Mouse (Mus musculus) urinary bladder, postnatal 14 days (tissue): ENCODE measurements at regions not wholly inside any gene's neighbourhood (a gene's known extent, or its start where the extent isn't known, plus 50 kb on each side); places are given as distances from the start of the nearest gene placed in this dataset.

Source experiments
- DNase-seq: peaks from one replicate; pipeline ENCODE4 v3.0.0; 2021; ENCODE audit warnings: low spot score

- no peak for DNase-seq
These were observed 227.3 kb upstream of the N4bp1 start for GRCm38 (mm10) chr8:87112355-87112754.

- no peak for DNase-seq
These were observed 220.0 kb upstream of the N4bp1 start for GRCm38 (mm10) chr8:87105106-87105505.

DNA sequence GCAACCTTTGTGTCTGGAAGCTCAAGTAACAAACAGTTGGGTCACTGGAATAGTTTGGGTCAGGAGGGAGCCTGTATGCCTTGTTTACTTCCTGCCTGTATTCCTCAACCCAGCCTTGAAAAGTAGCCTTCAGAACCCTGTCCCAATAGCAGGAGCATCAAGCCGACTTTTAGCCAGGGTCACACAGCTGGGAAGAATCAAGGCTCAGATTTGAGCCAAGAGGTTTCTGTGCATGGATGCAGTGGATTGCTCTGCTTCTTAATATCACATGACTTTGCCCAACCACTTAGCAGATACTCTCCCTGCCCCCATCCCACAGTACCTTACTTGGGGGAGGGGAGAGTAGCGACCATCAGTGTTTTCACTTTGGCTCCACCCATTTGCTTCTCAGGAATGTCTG lies 210.2 kb upstream of the N4bp1 start:
- no peak for DNase-seq

- no peak for DNase-seq
These were observed 209.6 kb upstream of the N4bp1 start for GRCm38 (mm10) chr8:87094685-87095084.

- no peak for DNase-seq
These were observed 208.7 kb upstream of the N4bp1 start for GRCm38 (mm10) chr8:87093716-87094115.

GRCm38 (mm10) chr8:87093081-87093480 lies 208.0 kb upstream of the N4bp1 start:
- DNase-seq: no peak

GRCm38 (mm10) chr8:87087451-87088095 lies 202.5 kb upstream of the N4bp1 start:
- peak; percentile 25 for DNase-seq

GRCm38 (mm10) chr8:87078260-87078659 lies 193.2 kb upstream of the N4bp1 start:
- no peak for DNase-seq

DNA sequence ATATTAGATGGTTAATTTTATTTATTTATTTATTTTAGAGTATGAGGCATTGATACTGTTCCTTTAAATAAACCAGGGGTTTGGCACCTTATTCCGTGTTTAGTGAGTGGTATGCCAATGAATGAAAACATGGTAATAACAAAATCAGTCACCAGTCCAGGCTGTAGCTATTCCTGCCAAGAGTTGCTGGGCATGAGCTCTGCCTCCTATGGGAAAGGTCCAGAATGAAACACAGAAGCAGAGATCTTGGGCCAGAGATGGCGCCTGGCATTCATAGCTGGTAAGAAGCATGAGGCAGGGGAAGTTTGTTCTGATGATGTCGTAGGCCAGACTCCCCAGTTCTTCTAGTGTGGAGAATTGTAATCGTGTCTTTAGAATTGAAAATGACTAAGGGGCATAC lies 190.9 kb upstream of the N4bp1 start:
- no peak for DNase-seq

DNA sequence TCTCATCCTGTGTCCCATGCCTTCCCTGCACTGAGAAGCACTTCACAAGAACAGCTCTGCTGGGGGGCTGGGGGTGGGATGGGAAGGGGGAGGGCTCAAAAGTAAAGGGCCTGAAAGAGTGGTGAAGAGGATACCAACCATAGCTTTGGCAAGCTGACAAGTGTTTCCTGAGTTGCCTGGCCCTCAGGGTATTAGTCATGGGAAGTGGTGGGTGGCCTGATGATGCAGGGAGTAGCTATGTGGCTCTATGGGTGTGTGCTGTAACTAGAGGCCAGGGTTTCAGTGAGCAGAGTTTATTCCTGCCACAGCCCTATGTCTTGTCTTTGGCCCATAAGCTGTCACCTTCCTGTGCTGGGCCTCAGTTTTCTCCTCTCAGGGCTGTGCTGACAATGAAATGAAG lies 186.2 kb upstream of the N4bp1 start:
- no peak for DNase-seq

- DNase-seq: no peak
These were observed 182.0 kb upstream of the N4bp1 start for GRCm38 (mm10) chr8:87067106-87067505.

GRCm38 (mm10) chr8:87064768-87065167 lies 179.7 kb upstream of the N4bp1 start:
- DNase-seq: no peak

- DNase-seq: no peak
These were observed 179.2 kb upstream of the N4bp1 start for GRCm38 (mm10) chr8:87064250-87064747.

GRCm38 (mm10) chr8:87063588-87063987 lies 178.5 kb upstream of the N4bp1 start:
- DNase-seq: no peak

GRCm38 (mm10) chr8:87049746-87050145 lies 164.7 kb upstream of the N4bp1 start:
- no peak for DNase-seq

GRCm38 (mm10) chr8:87049196-87049595 lies 164.1 kb upstream of the N4bp1 start:
- DNase-seq: no peak

- DNase-seq: no peak
These were observed 161.5 kb upstream of the N4bp1 start for GRCm38 (mm10) chr8:87046590-87046989.

- DNase-seq: no peak
These were observed 158.0 kb upstream of the N4bp1 start for GRCm38 (mm10) chr8:87043016-87043415.

DNA sequence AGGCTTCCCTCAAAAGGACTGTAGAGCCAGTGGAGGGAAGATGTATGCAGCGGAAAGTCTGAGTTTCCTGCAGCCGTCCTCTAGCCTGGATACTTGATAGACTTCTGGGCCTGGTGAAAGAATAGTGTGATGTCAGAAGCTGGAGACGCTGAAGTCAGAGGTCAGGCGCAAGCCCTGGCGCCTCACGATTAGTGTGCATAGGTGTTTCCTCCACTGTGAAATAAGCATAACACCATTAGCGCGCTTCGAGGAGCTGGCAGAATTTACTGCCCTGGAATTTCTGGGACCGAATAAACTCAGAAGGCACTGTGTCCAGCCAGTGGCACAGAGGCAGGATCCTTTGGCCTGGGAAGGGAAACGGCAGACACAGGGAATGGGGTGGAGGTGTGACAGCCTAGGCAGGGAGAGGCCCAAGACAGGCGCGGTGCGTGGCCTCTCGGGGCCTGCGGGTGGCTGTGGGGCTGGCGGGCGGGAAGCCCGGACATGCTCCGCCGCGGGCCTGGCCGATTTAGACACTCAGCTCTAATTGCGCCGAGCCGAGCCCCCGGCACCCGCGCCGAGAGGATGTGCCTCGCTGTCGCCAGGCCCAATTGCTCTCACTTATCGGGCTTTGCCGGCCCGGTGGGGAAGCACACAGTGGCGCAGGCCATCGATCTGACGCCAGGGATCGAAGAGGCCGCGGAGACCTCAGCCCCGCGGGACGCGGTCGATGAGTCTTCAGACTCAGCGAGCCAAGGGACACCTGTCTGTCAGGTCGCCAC lies 152.7 kb upstream of the N4bp1 start:
- DNase-seq: no peak

- DNase-seq: no peak
These were observed 150.9 kb upstream of the N4bp1 start for GRCm38 (mm10) chr8:87035996-87036395.

- no peak for DNase-seq
These were observed 143.1 kb upstream of the N4bp1 start for GRCm38 (mm10) chr8:87028171-87028570.

DNA sequence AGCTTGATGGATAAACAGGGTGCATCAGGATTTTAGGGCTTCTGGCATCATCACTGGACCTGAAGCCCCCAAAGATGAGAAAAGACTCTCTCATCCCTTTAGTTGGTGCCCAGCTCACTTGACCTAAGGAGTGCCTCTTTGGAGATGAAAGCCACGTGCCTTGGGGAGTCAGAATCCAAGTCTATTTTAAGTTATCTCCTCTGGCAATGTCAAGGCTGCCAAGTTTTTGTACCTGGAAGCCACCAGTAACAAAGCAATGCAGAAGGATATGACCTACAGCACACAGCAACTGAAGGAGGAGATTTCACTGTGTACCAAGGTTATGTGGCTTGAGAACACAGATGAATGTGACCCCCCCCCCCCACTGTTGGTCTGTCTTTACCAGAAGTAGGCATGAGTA lies 140.9 kb upstream of the N4bp1 start:
- DNase-seq: no peak

GRCm38 (mm10) chr8:87019795-87020194 lies 134.7 kb upstream of the N4bp1 start:
- DNase-seq: no peak

DNA sequence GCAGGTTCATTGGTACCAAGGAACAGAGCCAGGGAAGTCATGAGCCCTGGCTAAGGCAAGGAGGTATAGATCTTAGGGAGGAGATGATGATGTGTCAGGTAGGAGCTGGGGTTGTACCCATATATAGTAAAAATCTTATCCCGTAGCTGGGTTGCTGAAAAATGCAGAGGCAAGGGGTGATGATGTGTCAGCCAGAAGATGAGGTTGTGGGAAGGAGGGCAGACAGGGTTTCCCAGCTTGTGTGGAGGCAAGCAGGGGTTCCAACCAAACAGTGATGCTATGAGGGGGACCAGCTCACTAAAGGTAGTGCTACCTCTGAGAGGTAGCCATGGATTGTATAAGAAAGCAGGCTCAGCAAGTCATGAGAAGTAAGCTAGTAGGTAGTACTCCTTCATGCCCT lies 90.5 kb upstream of the N4bp1 start:
- no peak for DNase-seq
